Mouse (Mus musculus) kidney, embryonic 14.5 days (tissue): ENCODE data around the gene Chst8. TPM values are rescaled to one million over a fixed set of nuclear protein-coding genes. Genes with fewer than 3 reads are reported as not detected.

Source experiments
- ATAC-seq: fragments of 200-750 bp; cut with Nextera tagmentation; 2 replicates; pipeline ENCODE4 v1.8.0; 2017; ENCODE audit warnings: moderate number of reproducible peaks, mild to moderate bottlenecking, moderate TSS enrichment, moderate library complexity; ENCODE audit not compliant: low FRiP score, low TSS enrichment
- H3K27ac ChIP-seq: fragments of 300-500 bp; sonication (generic); 2 replicates; pipeline ENCODE4 v1.5.1; 2014; ENCODE audit warnings: low read depth, mild to moderate bottlenecking, low read length, moderate library complexity, mixed read lengths
- H3K27me3 ChIP-seq: fragments of 300-500 bp; sonication (generic); 2 replicates; pipeline ENCODE4 v1.6.1; 2014; ENCODE audit warnings: mild to moderate bottlenecking, low read length; ENCODE audit not compliant: control insufficient read depth, insufficient read depth
- H3K36me3 ChIP-seq: fragments of 300-500 bp; sonication (generic); 2 replicates; pipeline ENCODE4 v1.6.1; 2014; ENCODE audit warnings: low read length, mixed read lengths; ENCODE audit not compliant: control insufficient read depth, insufficient read depth
- H3K4me1 ChIP-seq: fragments of 300-500 bp; sonication (generic); 2 replicates; pipeline ENCODE4 v1.6.1; 2014; ENCODE audit warnings: low read length, mixed read lengths; ENCODE audit not compliant: control insufficient read depth, insufficient read depth
- H3K4me2 ChIP-seq: fragments of 300-500 bp; sonication (generic); replicated peaks from 2 replicates; pipeline ENCODE4 v1.6.1; 2014; ENCODE audit warnings: low read depth, mild to moderate bottlenecking, low read length
- H3K4me3 ChIP-seq: fragments of 300-500 bp; sonication (generic); 2 replicates; pipeline ENCODE4 v1.5.1; 2014; ENCODE audit warnings: mild to moderate bottlenecking, low read length
- H3K9ac ChIP-seq: fragments of 300-500 bp; sonication (generic); 2 replicates; pipeline ENCODE4 v1.6.1; 2014; ENCODE audit warnings: low read depth, mild to moderate bottlenecking, low read length, moderate library complexity
- H3K9me3 ChIP-seq: fragments of 300-500 bp; sonication (generic); 2 replicates; pipeline ENCODE4 v1.6.1; 2016; ENCODE audit warnings: low read length; ENCODE audit not compliant: control insufficient read depth
- WGBS: fragments of 180-500 bp; shearing (Covaris S2); extraction: QIAGEN DNeasy Blood & Tissue Kit; methylation state at CpG from one replicate; pipeline ENCODE4 v1.1.7; 2014; 5-methylcytosine and 5-hydroxymethylcytosine counted together
- polyA plus RNA-seq: library from polyadenylated mRNA; unstranded; fragments of >200 nt; fragmentation: Nextera tagmentation; extraction: Ambion mirVana; gene quantifications from 2 replicates; pipeline ENCODE4 v1.2.1, GENCODE M21; 2014

Chst8 gene
- polyA plus RNA-seq, 1 experiment from 2014 or later = 8.7 TPM

GRCm38 (mm10) chr7:34685801-34686200 is 126.7 kb downstream of the Chst8 start:
- Histone ChIP-seq H3K27ac (no peak overlapping the region), H3K4me3 (no peak overlapping the region), H3K4me1 (peaks cover 8% of the 10 kb centered on the region; the same call in 1 of the 2 replicates), H3K9ac (no peak overlapping the region), H3K36me3 (no peaks in the 10 kb centered on the region), H3K4me2 (no peak overlapping the region), H3K9me3 (no peaks in the 10 kb centered on the region), H3K27me3 (no peaks in the 10 kb centered on the region)
- WGBS = 38% methylated on average over 7 of the region's 7 CpGs
- no peak for ATAC-seq

GRCm38 (mm10) chr7:34685176-34685575 is 127.3 kb downstream of the Chst8 start:
- 68% methylated on average over 4 of the region's 4 CpGs for WGBS
- ATAC-seq = no peak
- H3K4me2 ChIP-seq = no peak overlapping the region

GRCm38 (mm10) chr7:34680771-34681421 is 131.6 kb downstream of the Chst8 start:
- no peak for ATAC-seq
- Histone ChIP-seq H3K27me3 (peaks cover 2% of the 10 kb centered on the region), H3K9ac (no peak overlapping the region), H3K36me3 (no peaks in the 10 kb centered on the region), H3K9me3 (no peaks in the 10 kb centered on the region), H3K4me2 (no peak overlapping the region), H3K27ac (no peak overlapping the region), H3K4me1 (no peaks in the 10 kb centered on the region), H3K4me3 (no peak overlapping the region)
- 59% methylated on average over 15 of the region's 15 CpGs for WGBS

More at GRCm38 (mm10) chr7:34685176-34685575, 127.3 kb downstream of the Chst8 start:
- no peaks in the 10 kb centered on the region for H3K36me3 ChIP-seq
- no peak overlapping the region for H3K27ac ChIP-seq
- H3K27me3 ChIP-seq = no peaks in the 10 kb centered on the region
- H3K4me1 ChIP-seq = 0 out of 2 replicates have a peak, but pooled peaks cover 1% of the 10 kb centered on the region
- H3K9ac ChIP-seq = no peak overlapping the region
- H3K9me3 ChIP-seq = no peaks in the 10 kb centered on the region
- no peak overlapping the region for H3K4me3 ChIP-seq

GRCm38 (mm10) chr7:34679886-34680285 is 132.6 kb downstream of the Chst8 start:
- Histone ChIP-seq H3K36me3 (no peaks in the 10 kb centered on the region), H3K4me2 (no peak overlapping the region), H3K4me3 (no peak overlapping the region), H3K27ac (no peak overlapping the region), H3K9ac (no peak overlapping the region), H3K4me1 (peaks cover 5% of the 10 kb centered on the region; the same call in 1 of the 2 replicates), H3K9me3 (no peaks in the 10 kb centered on the region), H3K27me3 (peaks cover 12% of the 10 kb centered on the region)
- 91% methylated on average over 2 of the region's 2 CpGs for WGBS
- no peak for ATAC-seq

GRCm38 (mm10) chr7:34675831-34676514 is 136.5 kb downstream of the Chst8 start:
- H3K27me3 ChIP-seq = peaks cover 20% of the 10 kb centered on the region
- peak; percentile 57; the same call in 1 of the 2 replicates for ATAC-seq
- H3K27ac ChIP-seq = no peak overlapping the region
- WGBS = 9% methylated on average over 33 of the region's 33 CpGs
- no peak overlapping the region for H3K9ac ChIP-seq
- H3K4me2 ChIP-seq = peak overlapping the region; percentile 17; the same call in 1 of the 2 replicates
- H3K9me3 ChIP-seq = no peaks in the 10 kb centered on the region
- no peak overlapping the region; the same call in 1 of the 2 replicates for H3K4me3 ChIP-seq
- H3K4me1 ChIP-seq = peaks cover 7% of the 10 kb centered on the region; the same call in 1 of the 2 replicates
- H3K36me3 ChIP-seq = no peaks in the 10 kb centered on the region

GRCm38 (mm10) chr7:34675120-34675790 is 137.3 kb downstream of the Chst8 start:
- ATAC-seq = no peak
- no peaks in the 10 kb centered on the region for H3K36me3 ChIP-seq
- no peaks in the 10 kb centered on the region for H3K9me3 ChIP-seq
- peak overlapping the region; percentile 17; the same call in 1 of the 2 replicates for H3K4me2 ChIP-seq
- no peak overlapping the region; the same call in 1 of the 2 replicates for H3K4me3 ChIP-seq
- H3K9ac ChIP-seq = no peak overlapping the region
- H3K27ac ChIP-seq = no peak overlapping the region
- H3K27me3 ChIP-seq = peaks cover 20% of the 10 kb centered on the region
- WGBS = 15% methylated on average over 42 of the region's 42 CpGs
- peaks cover 7% of the 10 kb centered on the region; the same call in 1 of the 2 replicates for H3K4me1 ChIP-seq

- H3K4me2 ChIP-seq = no peak overlapping the region
- H3K4me1 ChIP-seq = peaks cover 10% of the 10 kb centered on the region; the same call in 1 of the 2 replicates
- no peak overlapping the region for H3K4me3 ChIP-seq
- no peaks in the 10 kb centered on the region for H3K36me3 ChIP-seq
- no peak for ATAC-seq
- peaks cover 20% of the 10 kb centered on the region for H3K27me3 ChIP-seq
- H3K9ac ChIP-seq = no peak overlapping the region
- no peak overlapping the region for H3K27ac ChIP-seq
- 78% methylated on average over 4 of the region's 4 CpGs for WGBS
- H3K9me3 ChIP-seq = no peaks in the 10 kb centered on the region
These were observed 139.6 kb downstream of the Chst8 start for GRCm38 (mm10) chr7:34672916-34673315.

GRCm38 (mm10) chr7:34671911-34672310 is 140.6 kb downstream of the Chst8 start:
- H3K27me3 ChIP-seq = peaks cover 20% of the 10 kb centered on the region
- H3K27ac ChIP-seq = no peak overlapping the region
- H3K4me3 ChIP-seq = no peak overlapping the region
- peaks cover 10% of the 10 kb centered on the region; the same call in 1 of the 2 replicates for H3K4me1 ChIP-seq
- ATAC-seq = peak; percentile 50
- under 1% methylated on average over 6 of the region's 6 CpGs for WGBS
- no peak overlapping the region for H3K9ac ChIP-seq
- H3K36me3 ChIP-seq = no peaks in the 10 kb centered on the region
- no peak overlapping the region for H3K4me2 ChIP-seq
- no peaks in the 10 kb centered on the region for H3K9me3 ChIP-seq
